Mouse (Mus musculus): ENCODE measurements around the gene Mpdu1. TPM values are rescaled to one million over a fixed set of nuclear protein-coding genes. Genes with fewer than 3 reads are reported as not detected.

Mpdu1 gene
- polyA plus RNA-seq, 1 experiment, result 65.7 TPM

- Histone ChIP-seq H3K27me3 (ENCODE audit: control insufficient read depth, insufficient read depth, low read length, poor library complexity, severe bottlenecking) (no peaks in the 10 kb centered on the region), H3K9me3 (replicated peaks; ENCODE audit: control insufficient read depth, insufficient read depth, low read length, poor library complexity, severe bottlenecking) (no peaks in the 10 kb centered on the region), H3K9ac (ENCODE audit: low read depth, poor library complexity, severe bottlenecking) (peak overlapping the region; percentile 96), H3K4me1 (ENCODE audit: control insufficient read depth, insufficient read depth, low read length) (no peaks in the 10 kb centered on the region), H3K27ac (ENCODE audit: insufficient read depth, low read length) (peak overlapping the region; percentile 59), H3K4me3 (ENCODE audit: low read depth, low read length) (peak overlapping the region; percentile 93), H3K36me3 (ENCODE audit: control insufficient read depth, insufficient read depth, low read length, poor library complexity, severe bottlenecking) (peaks cover 71% of the 10 kb centered on the region)
- TF ChIP-seq EP300 (IDR thresholded peaks at IDR 0.05; ENCODE audit: insufficient read depth, low read depth, low read length) (no peak), CTCF (IDR thresholded peaks at IDR 0.05; ENCODE audit: low read depth, low read length) (no peak), POLR2A (IDR thresholded peaks at IDR 0.05; ENCODE audit: insufficient read depth, low read length) (no peak)
These were observed 8.6 kb upstream of the Mpdu1 start for GRCm38 (mm10) chr11:69670786-69671725.

- peak overlapping the region; percentile 62 for H3K27ac ChIP-seq (ENCODE audit: insufficient read depth, low read length)
- no peak overlapping the region for H3K4me3 ChIP-seq (ENCODE audit: low read depth, low read length)
- H3K27me3 ChIP-seq (ENCODE audit: control insufficient read depth, insufficient read depth, low read length, poor library complexity, severe bottlenecking), result no peaks in the 10 kb centered on the region
- H3K9ac ChIP-seq (ENCODE audit: low read depth, poor library complexity, severe bottlenecking), result no peak overlapping the region
- TF ChIP-seq POLR2A (IDR thresholded peaks at IDR 0.05; ENCODE audit: insufficient read depth, low read length), result no peak
- no peak for TF ChIP-seq EP300 (IDR thresholded peaks at IDR 0.05; ENCODE audit: insufficient read depth, low read depth, low read length)
- no peak for TF ChIP-seq CTCF (IDR thresholded peaks at IDR 0.05; ENCODE audit: low read depth, low read length)
- H3K36me3 ChIP-seq (ENCODE audit: control insufficient read depth, insufficient read depth, low read length, poor library complexity, severe bottlenecking), result peaks cover 44% of the 10 kb centered on the region
- no peaks in the 10 kb centered on the region for H3K4me1 ChIP-seq (ENCODE audit: control insufficient read depth, insufficient read depth, low read length)
- H3K9me3 ChIP-seq (replicated peaks; ENCODE audit: control insufficient read depth, insufficient read depth, low read length, poor library complexity, severe bottlenecking), result no peaks in the 10 kb centered on the region; the same call in 1 of the 2 replicates
These were observed 4.2 kb upstream of the Mpdu1 start for GRCm38 (mm10) chr11:69666665-69667005.

GRCm38 (mm10) chr11:69665961-69666664 lies 3.7 kb upstream of the Mpdu1 start, which contains the start of gene Cd68:
TSS of gene Cd68 (minus strand) at chr11:69666153.
- peak within 1 kb of the TSS; percentile 62 for H3K27ac ChIP-seq (ENCODE audit: insufficient read depth, low read length)

GRCm38 (mm10) chr11:69665457-69665960 lies 3.1 kb upstream of the Mpdu1 start:
- no peaks in the 10 kb centered on the region for H3K27me3 ChIP-seq (ENCODE audit: control insufficient read depth, insufficient read depth, low read length, poor library complexity, severe bottlenecking)
- no peaks in the 10 kb centered on the region; the same call in 1 of the 2 replicates for H3K9me3 ChIP-seq (replicated peaks; ENCODE audit: control insufficient read depth, insufficient read depth, low read length, poor library complexity, severe bottlenecking)
- H3K36me3 ChIP-seq (ENCODE audit: control insufficient read depth, insufficient read depth, low read length, poor library complexity, severe bottlenecking), result peaks cover 35% of the 10 kb centered on the region
- peak overlapping the region; percentile 62 for H3K27ac ChIP-seq (ENCODE audit: insufficient read depth, low read length)
- no peak overlapping the region for H3K9ac ChIP-seq (ENCODE audit: low read depth, poor library complexity, severe bottlenecking)
- H3K4me3 ChIP-seq (ENCODE audit: low read depth, low read length), result no peak overlapping the region
- H3K4me1 ChIP-seq (ENCODE audit: control insufficient read depth, insufficient read depth, low read length), result no peaks in the 10 kb centered on the region
- TF ChIP-seq POLR2A (IDR thresholded peaks at IDR 0.05; ENCODE audit: insufficient read depth, low read length) (no peak), CTCF (IDR thresholded peaks at IDR 0.05; ENCODE audit: low read depth, low read length) (no peak), EP300 (IDR thresholded peaks at IDR 0.05; ENCODE audit: insufficient read depth, low read depth, low read length) (no peak)

More at GRCm38 (mm10) chr11:69665961-69666664, 3.7 kb upstream of the Mpdu1 start, which contains the start of gene Cd68:
- Histone ChIP-seq H3K4me1 (ENCODE audit: control insufficient read depth, insufficient read depth, low read length) (no peaks in the 10 kb centered on the region), H3K36me3 (ENCODE audit: control insufficient read depth, insufficient read depth, low read length, poor library complexity, severe bottlenecking) (peaks cover 40% of the 10 kb centered on the region), H3K4me3 (ENCODE audit: low read depth, low read length) (no peak within 1 kb of the TSS), H3K9ac (ENCODE audit: low read depth, poor library complexity, severe bottlenecking) (no peak within 1 kb of the TSS), H3K9me3 (replicated peaks; ENCODE audit: control insufficient read depth, insufficient read depth, low read length, poor library complexity, severe bottlenecking) (no peaks in the 10 kb centered on the region; the same call in 1 of the 2 replicates), H3K27me3 (ENCODE audit: control insufficient read depth, insufficient read depth, low read length, poor library complexity, severe bottlenecking) (no peaks in the 10 kb centered on the region)
- TF ChIP-seq CTCF (IDR thresholded peaks at IDR 0.05; ENCODE audit: low read depth, low read length) (no peak), POLR2A (IDR thresholded peaks at IDR 0.05; ENCODE audit: insufficient read depth, low read length) (peak; percentile 7)

GRCm38 (mm10) chr11:69664841-69665240 lies 2.4 kb upstream of the Mpdu1 start:
- no peak overlapping the region for H3K9ac ChIP-seq (ENCODE audit: low read depth, poor library complexity, severe bottlenecking)
- peaks cover 28% of the 10 kb centered on the region for H3K36me3 ChIP-seq (ENCODE audit: control insufficient read depth, insufficient read depth, low read length, poor library complexity, severe bottlenecking)
- no peak overlapping the region for H3K27ac ChIP-seq (ENCODE audit: insufficient read depth, low read length)
- no peaks in the 10 kb centered on the region; the same call in 1 of the 2 replicates for H3K9me3 ChIP-seq (replicated peaks; ENCODE audit: control insufficient read depth, insufficient read depth, low read length, poor library complexity, severe bottlenecking)
- no peaks in the 10 kb centered on the region for H3K27me3 ChIP-seq (ENCODE audit: control insufficient read depth, insufficient read depth, low read length, poor library complexity, severe bottlenecking)
- no peak overlapping the region for H3K4me3 ChIP-seq (ENCODE audit: low read depth, low read length)
- H3K4me1 ChIP-seq (ENCODE audit: control insufficient read depth, insufficient read depth, low read length), result no peaks in the 10 kb centered on the region
- no peak for TF ChIP-seq CTCF (IDR thresholded peaks at IDR 0.05; ENCODE audit: low read depth, low read length)
- TF ChIP-seq POLR2A (IDR thresholded peaks at IDR 0.05; ENCODE audit: insufficient read depth, low read length), result no peak
- TF ChIP-seq EP300 (IDR thresholded peaks at IDR 0.05; ENCODE audit: insufficient read depth, low read depth, low read length), result no peak
